Mouse (Mus musculus) left cerebral cortex, adult 11 months (tissue): Measurements from ENCODE around the gene Fgf11.

Source experiments
- DNase-seq: peaks from one replicate; pipeline ENCODE4 v3.0.0; 2022; ENCODE audit warnings: low spot score

Gene Fgf11

GRCm38 (mm10) chr11:69815155-69815554 is 13.5 kb upstream of the Fgf11 start, which contains the start of gene Gm39566:
Gm39566 (minus strand) TSS chr11:69815298.
- no peak for DNase-seq

- DNase-seq = no peak
Observed at GRCm38 (mm10) chr11:69810280-69810679, 8.6 kb upstream of the Fgf11 start.

- DNase-seq = no peak
Observed at GRCm38 (mm10) chr11:69807641-69808040, 6.0 kb upstream of the Fgf11 start.

- DNase-seq = no peak
Observed at GRCm38 (mm10) chr11:69806378-69806777, 4.7 kb upstream of the Fgf11 start.

GRCm38 (mm10) chr11:69804972-69805909 is 3.6 kb upstream of the Fgf11 start, which contains the start of gene Tmem102:
Tmem102 (minus strand) TSS chr11:69805624.
- DNase-seq = no peak

- DNase-seq = no peak
Observed at GRCm38 (mm10) chr11:69804652-69804940, 2.9 kb upstream of the Fgf11 start.

GRCm38 (mm10) chr11:69803786-69804651 is 2.4 kb upstream of the Fgf11 start:
- no peak for DNase-seq

- DNase-seq = no peak
Observed at GRCm38 (mm10) chr11:69803328-69803727, 1.7 kb upstream of the Fgf11 start.

GRCm38 (mm10) chr11:69802648-69803105 is 1.0 kb upstream of the Fgf11 start:
- DNase-seq = no peak

- DNase-seq = no peak
Observed at GRCm38 (mm10) chr11:69800392-69801197, 1.1 kb downstream of the Fgf11 start.

- no peak for DNase-seq
Observed at GRCm38 (mm10) chr11:69800138-69800391, 1.6 kb downstream of the Fgf11 start.

GRCm38 (mm10) chr11:69799394-69800137 is 2.1 kb downstream of the Fgf11 start:
- no peak for DNase-seq

GRCm38 (mm10) chr11:69797924-69798323 is 3.7 kb downstream of the Fgf11 start:
- no peak for DNase-seq

- DNase-seq = no peak
Observed at GRCm38 (mm10) chr11:69795983-69796435, 5.6 kb downstream of the Fgf11 start.

GRCm38 (mm10) chr11:69795168-69795982 is 6.3 kb downstream of the Fgf11 start, which contains the start of gene Chrnb1:
Chrnb1 (minus strand) TSS chr11:69795943.
- DNase-seq = peak; percentile 90

GRCm38 (mm10) chr11:69793429-69793828 is 8.2 kb downstream of the Fgf11 start:
- DNase-seq = no peak

GRCm38 (mm10) chr11:69791420-69791819 is 10.2 kb downstream of the Fgf11 start:
- no peak for DNase-seq

GRCm38 (mm10) chr11:69789431-69789830 is 12.2 kb downstream of the Fgf11 start:
- no peak for DNase-seq

GRCm38 (mm10) chr11:69787306-69787705 is 14.4 kb downstream of the Fgf11 start:
- no peak for DNase-seq

GRCm38 (mm10) chr11:69784793-69785272 is 16.8 kb downstream of the Fgf11 start:
- no peak for DNase-seq
